ENCODE assay signal across 16 mouse cellular contexts in the genomic region with DNA sequence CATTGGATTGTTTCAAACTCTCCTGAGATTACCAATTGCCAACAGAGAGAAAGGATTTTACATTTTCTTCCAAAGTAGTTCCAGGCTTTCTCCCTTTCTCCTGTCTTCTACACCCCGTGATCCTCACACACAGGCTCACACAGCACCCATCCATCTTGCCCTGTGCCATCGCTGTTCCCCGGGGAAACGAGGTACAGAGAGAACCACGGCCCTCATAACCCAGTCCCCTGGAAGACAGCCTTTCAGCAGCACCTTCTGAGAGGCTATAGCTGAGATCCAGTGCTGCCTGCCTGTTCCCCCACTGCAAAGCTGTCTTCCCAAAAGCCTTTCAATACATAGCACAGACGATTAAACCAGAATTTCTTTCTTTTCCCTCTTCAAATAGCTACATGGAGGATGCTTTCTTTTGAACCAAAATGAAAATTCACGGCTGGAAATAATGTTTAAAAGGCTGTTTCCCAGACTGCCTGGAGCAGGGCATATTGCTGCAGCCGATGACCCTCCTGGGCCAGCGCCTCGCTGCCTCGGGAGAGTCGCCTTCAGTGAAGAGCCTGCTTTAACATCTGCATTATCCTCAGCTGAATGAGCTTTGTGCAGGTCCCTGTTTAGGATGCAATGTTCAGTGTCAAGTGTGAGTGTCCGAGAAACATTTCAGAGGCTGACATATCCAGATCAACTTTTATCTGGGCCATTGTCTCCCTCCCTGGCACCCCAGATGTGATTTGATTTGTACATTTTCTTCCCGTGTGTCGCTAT.
DNase-seq lines count a peak whose midpoint lies in the region; ATAC-seq lines count a peak whose summit lies in the region.
"Had no signal": no experiment of that assay in that cellular context is flagged by ENCODE, and none has a peak within 500 bp of the region (broad histone marks: within the 10 kb centered on the region; RNA-seq: fewer than 3 reads in every experiment).

No protein-coding gene starts in this region.

- no peaks in the 10 kb centered on the region for H3K9me3 ChIP-seq in hindbrain, embryonic 12.5 days (replicated peaks)
- no peaks in the 10 kb centered on the region for H3K9me3 ChIP-seq in midbrain, embryonic 14.5 days (ENCODE audit: control insufficient read depth, low read length)

- peak overlapping the region; percentile 36; the same call in 1 of the 2 replicates for H3K27ac ChIP-seq in hindbrain, embryonic 12.5 days
- peak overlapping the region; percentile 15 for H3K27ac ChIP-seq in midbrain, embryonic 14.5 days (replicated peaks; ENCODE audit: low read depth, low read length)

- H3K4me2 ChIP-seq in hindbrain, embryonic 12.5 days (replicated peaks), result no peak overlapping the region
- no peak overlapping the region for H3K4me2 ChIP-seq in midbrain, embryonic 14.5 days (ENCODE audit: low read length)
- H3K4me2 ChIP-seq: lung, embryonic 14.5 days had no signal

- no peaks in the 10 kb centered on the region for H3K27me3 ChIP-seq in hindbrain, embryonic 12.5 days
- H3K27me3 ChIP-seq in midbrain, embryonic 14.5 days (ENCODE audit: control insufficient read depth, insufficient read depth, low read length), result no peaks in the 10 kb centered on the region

- ATAC-seq in hindbrain, embryonic 12.5 days (ENCODE audit: low FRiP score), result peak; percentile 57; the same call in 1 of the 2 replicates
- ATAC-seq in midbrain, embryonic 14.5 days (ENCODE audit: low FRiP score, low TSS enrichment), result no peak
- no peak for ATAC-seq in CD4-positive, CD25-positive, alpha-beta regulatory T cell, adult 4 months
- ATAC-seq: intestine, postnatal 0 days had no signal

- H3K4me3 ChIP-seq in hindbrain, embryonic 12.5 days, result no peak overlapping the region
- H3K4me3 ChIP-seq in midbrain, embryonic 14.5 days (replicated peaks; ENCODE audit: low read depth, low read length), result no peak overlapping the region

- no peaks in the 10 kb centered on the region for H3K36me3 ChIP-seq in hindbrain, embryonic 12.5 days
- 0 out of 2 replicates have a peak, but pooled peaks cover 4% of the 10 kb centered on the region for H3K36me3 ChIP-seq in midbrain, embryonic 14.5 days (ENCODE audit: control insufficient read depth, insufficient read depth, low read length)

- 0 out of 2 replicates have a peak overlapping the region, but pooled peaks have one; percentile 1 for H3K9ac ChIP-seq in hindbrain, embryonic 12.5 days
- H3K9ac ChIP-seq in midbrain, embryonic 14.5 days (replicated peaks; ENCODE audit: low read length), result 0 out of 2 replicates have a peak overlapping the region, but pooled peaks have one; percentile 2
- H3K9ac ChIP-seq: lung, embryonic 14.5 days had no signal

- peak; percentile 54 for DNase-seq in retina, postnatal 1 day
- DNase-seq in retina, embryonic 14.5 days (ENCODE audit: low spot score), result no peak
- peak; percentile 39 for DNase-seq in midbrain, embryonic 14.5 days
- no peak for DNase-seq in embryo, embryonic 10 days (ENCODE audit: low spot score)
- DNase-seq in thymus, postnatal 0 days (ENCODE audit: low spot score), result no peak
- DNase-seq: adrenal gland, postnatal 14 days; cerebellum, postnatal 14 days; gastrocnemius, postnatal 14 days; heart, postnatal 36 days; kidney, postnatal 10 days; lung, embryonic 14.5 days; right cerebral cortex, postnatal 4 days; thymus, adult 18-20 months had no signal

- 43% methylated on average over 15 of the region's 15 CpGs for WGBS in hindbrain, embryonic 12.5 days
- 52% methylated on average over 15 of the region's 15 CpGs for WGBS in midbrain, embryonic 14.5 days

- peaks cover 17% of the 10 kb centered on the region for H3K4me1 ChIP-seq in hindbrain, embryonic 12.5 days
- 0 out of 2 replicates have a peak, but pooled peaks cover 7% of the 10 kb centered on the region for H3K4me1 ChIP-seq in midbrain, embryonic 14.5 days (ENCODE audit: control insufficient read depth, insufficient read depth, low read length)

Comparison
In these comparisons a context has a peak if more than half of its experiments do, and no peak if none do; other contexts are left out.
1. DNase-seq: peak in retina, postnatal 1 day (single experiment) and midbrain, embryonic 14.5 days (single experiment); none in retina, embryonic 14.5 days (single experiment), embryo, embryonic 10 days (single experiment) and thymus, postnatal 0 days (single experiment).